Mouse (Mus musculus) layer of hippocampus, adult 8-10 months (tissue): ENCODE results near the gene Zbtb42. TPM values are rescaled to one million over a fixed set of nuclear protein-coding genes. Genes with fewer than 3 reads are reported as not detected.

Experiments used
- DNase-seq, 2 experiments: peaks; one replicate each; pipeline ENCODE4 v3.0.0; 2022; ENCODE audit warnings: low spot score in 2 of 2
- total RNA-seq, 4 experiments: library from RNA; stranded (reverse); gene quantifications; 2 replicates each; pipeline ENCODE4 v1.2.4; 2022

Zbtb42 gene
- total RNA-seq, 4 experiments from 2014 or later: 0.98 to 2.2 (median 1.1) TPM

- no peak for DNase-seq
These were observed 684 bp downstream of the Zbtb42 start for GRCm38 (mm10) chr12:112679027-112679996.

DNA sequence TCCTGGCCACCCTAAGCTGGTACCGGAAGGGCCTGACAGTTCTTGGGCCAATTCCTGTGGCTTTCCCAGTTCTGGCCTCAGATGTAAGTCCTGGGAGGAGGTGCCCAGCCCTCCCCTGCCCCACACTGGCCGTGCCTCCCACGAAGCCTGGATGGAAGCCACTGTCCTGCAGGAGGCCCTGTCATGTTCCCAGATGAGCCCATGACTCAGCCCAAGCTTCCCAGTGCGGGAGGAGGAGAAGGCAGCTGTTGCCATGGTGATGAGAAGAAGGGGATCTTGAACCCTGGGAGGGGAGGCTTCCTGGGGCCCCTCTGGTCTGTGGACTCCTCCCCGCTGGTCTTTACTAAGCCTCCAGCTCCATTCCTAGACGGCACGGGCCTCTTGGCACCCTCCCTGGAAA is 4.7 kb downstream of the Zbtb42 start:
- DNase-seq: no peak

DNA sequence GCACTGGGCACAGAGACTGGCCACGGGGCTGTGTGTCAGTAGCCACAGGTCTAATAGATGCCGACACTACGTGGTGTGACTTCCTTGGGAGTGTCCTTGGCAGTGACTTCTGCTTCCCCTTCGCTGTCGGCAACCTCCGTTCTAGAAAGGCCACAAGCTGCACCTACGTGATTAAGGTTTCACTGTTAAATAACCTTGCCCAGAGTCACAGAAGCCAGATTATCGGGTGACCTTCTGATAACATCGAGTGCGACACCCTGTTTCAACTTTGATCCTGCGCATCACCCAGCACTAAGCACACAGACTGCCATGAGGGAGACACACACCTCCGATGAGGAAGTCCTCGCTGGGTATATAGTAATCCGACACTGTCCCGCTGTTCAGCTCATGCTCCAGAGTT is 9.8 kb downstream of the Zbtb42 start:
- DNase-seq: no peak

- DNase-seq: peak; percentile 91 to 96
These were observed 14.8 kb downstream of the Zbtb42 start for GRCm38 (mm10) chr12:112693185-112694126.

DNA sequence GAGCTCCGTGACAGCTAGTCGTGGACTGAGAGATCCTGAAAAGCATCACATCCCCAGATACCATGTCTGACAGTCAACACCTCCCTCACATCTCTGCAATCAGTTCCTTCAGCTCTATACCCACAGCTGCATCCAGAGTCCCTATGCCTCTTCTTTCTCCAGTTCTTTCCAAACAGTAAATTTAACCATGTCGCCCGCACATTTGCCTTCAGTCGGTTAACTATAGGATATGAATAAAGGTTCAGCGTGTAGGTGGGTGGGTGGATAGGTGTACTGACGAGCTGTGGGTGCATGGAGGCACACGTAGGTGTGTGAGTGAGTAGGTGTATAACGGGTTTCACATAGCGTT is 15.5 kb downstream of the Zbtb42 start:
- DNase-seq: no peak

DNA sequence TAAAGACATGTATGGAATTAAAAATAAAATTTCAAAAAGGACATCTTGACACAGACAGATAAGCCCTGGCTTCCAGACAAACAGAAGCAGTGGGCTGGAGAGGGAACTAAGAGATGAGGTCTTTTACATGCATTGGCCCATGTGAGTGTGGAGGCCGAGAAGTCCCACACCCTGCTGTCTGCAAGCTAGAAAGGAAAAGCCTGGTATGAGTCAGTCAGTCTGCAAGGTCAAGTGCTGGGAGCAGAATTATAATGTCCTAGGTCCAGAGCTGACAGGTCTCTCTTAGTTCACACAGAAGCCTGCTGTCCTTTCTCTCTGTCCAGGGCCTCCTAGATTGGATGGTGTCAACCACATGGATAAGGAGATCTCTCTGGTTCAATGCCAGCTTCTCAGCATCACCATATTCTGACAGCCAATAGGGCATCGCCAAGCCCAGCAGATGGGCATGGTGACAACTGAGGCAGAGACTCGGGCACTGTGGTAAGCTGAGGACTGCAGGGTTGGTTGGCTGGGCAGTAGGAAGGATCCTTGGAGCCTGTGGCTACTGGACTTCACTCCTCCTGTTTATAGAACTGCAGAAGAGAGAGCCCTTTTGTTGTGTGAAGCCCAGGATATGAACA is 18.3 kb downstream of the Zbtb42 start:
- DNase-seq: no peak

DNA sequence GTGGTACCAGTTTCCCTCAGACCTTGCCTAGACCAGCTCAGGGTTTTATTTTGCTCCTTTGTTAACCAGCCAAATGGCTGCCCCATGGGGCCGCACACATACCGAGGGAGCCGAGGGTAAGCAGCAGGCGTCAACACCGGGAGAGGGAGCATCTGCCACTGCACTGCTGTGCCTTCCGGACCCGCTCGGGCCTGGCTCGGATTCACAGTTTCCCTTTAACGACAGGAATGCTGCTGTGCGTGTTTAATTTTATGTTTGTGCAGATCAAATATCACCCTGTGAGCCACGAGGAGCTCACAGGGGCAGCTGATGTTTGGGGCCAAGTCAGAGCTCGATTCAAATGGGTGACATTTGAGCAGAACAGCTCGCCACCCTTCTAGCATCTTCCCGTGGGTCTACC is 21.9 kb downstream of the Zbtb42 start:
- DNase-seq: no peak

- no peak for DNase-seq
These were observed 24.0 kb downstream of the Zbtb42 start for GRCm38 (mm10) chr12:112702374-112703320.

DNA sequence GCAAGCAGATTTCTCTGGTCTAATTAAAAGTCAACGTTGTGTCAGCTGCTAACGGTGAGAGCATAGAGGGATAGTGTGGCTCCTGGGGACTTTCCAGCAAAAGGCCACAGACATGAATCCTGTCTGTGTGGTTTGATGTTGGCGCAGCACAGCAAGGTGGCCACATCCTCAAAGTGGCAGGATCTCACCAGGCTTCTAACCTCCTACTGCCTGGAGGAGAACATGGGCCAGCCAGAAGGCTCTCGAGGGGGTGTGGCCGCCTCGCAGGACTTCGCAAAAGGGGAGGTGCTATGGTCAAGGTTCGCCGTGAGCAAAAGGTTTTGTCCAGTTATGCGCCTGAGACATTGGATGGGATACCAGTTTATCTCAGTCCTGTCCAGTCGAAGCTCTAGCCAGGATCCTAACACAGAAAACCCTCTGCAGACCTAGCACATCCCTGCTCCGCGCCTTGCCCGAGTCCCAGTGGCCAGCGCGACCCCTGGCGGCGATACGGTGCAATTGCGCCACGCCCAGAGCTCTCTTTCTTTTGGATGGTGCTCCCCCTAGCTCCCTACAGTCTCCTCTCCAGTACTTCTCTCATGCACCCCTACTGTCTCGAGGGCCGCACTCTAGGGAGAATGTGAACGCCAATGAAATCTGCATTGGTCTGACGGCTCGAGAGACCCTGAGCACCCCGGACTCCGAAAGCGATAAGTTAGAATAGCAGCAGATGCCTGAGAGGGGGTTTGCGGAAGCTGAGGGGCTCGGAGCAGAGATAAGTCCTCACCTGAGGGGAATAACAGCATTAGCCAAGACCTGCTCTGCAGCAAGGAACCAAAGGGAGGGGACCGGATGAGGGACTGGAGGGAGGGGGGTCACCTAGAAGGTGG is 28.3 kb downstream of the Zbtb42 start:
- peak; percentile 78 to 93 for DNase-seq

DNA sequence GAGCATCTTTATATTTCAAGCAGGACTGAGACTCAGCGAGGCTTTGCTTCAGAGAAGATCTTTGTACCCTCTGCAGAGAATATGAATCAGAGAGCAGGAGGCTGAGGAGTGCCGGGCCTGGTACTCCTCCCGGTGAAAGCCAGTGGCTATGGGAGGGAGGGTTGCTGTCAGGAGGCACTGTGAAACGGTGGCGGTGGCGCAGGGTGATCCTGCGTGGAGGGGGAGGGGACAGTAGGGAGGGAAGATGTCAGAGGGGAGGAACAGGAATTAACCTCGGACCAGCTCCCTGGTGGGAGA is 28.9 kb downstream of the Zbtb42 start:
- no peak for DNase-seq

GRCm38 (mm10) chr12:112713984-112714383 is 35.4 kb downstream of the Zbtb42 start:
- peak in 1 of 2 experiments; percentile 39 for DNase-seq

- no peak for DNase-seq
These were observed 38.5 kb downstream of the Zbtb42 start for GRCm38 (mm10) chr12:112717140-112717539.

GRCm38 (mm10) chr12:112718995-112719394 is 40.4 kb downstream of the Zbtb42 start:
- DNase-seq: no peak

DNA sequence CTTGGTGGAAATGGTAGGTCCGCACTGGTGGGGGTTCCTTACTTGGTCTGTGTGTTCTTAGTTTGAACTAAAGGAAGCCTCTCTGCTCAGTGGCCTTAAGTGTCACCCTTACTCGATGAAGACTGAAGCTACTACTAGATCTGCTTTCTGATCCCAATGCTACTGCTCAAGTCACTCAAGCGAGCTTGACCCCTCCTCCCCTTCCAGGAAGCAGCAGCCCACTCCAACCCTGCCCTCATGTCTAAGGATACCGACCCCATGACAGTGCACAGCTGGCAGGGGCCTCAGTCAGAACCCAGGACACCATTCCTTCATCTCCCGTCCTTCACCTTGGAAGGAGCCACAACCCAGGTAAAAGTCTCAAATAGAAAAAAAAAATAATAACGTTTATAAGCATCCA is 41.6 kb downstream of the Zbtb42 start, which contains the start of gene Cep170b:
Gene Cep170b, plus strand, starts transcription at position 240 of the 400 bp plus-strand sequence.
- DNase-seq: no peak

DNA sequence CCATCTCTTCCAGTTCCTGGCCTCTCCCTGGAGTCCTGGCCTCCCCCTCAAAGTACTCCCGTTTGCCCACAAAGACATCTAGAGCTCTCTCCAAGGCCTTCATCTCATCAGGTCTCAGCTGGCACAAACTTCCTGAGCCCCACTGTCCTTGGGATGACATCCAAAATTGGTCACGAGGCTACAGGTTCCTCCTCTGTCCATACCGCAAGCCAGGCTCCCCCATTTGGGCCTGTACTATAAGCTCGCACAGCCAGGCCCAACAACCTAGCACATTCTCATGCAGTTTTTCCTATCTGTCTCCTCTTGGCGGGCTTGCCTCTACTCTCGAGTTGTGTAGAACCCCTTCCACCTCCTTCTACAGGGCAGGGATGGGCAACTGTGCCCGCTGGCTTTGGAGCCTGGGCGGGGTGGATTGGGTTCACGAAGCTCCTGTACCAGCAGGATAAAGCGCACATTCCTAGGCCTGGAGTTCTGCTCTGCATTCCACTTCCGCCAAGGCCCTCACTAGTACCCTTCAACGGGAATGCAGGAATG is 42.3 kb downstream of the Zbtb42 start:
- no peak for DNase-seq

DNA sequence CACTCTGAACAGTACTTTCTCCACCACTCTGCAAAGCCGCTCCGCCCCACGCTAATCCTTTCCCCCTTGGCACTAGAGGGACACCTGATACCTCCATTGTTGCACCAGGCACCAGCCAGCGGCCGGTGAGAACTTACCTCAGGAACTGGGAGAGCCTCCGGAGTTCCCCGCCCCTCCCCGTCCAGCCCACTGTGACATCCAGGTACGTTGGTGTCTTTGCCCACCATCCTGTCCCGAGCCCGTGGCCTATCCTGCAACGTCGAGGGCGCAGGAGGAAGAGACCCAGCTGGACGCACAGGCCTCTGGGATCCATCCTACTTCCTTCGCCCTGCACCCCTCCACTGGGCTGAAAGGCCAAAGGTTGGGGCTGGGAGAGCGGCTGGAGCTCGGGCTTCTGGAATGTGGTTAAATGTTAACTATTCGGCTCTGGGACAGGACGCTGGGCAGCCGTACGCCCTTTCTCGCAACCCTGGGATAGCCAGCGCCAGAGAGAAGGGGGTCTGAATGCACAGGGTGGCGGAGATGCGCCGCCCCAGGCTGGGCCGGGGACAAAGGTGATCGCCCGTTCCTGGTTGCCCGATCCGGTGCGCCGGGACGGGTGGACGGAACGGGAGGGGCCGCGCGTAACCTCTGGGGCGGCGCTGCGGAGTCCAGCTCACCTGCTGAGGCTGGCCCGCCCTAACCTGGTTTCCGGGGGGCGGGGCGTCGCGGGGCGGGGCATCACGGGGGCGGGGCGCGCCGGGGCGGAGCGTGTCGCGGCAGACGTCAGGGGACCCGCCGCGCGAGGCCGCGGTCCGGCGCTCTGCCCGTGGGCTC is 43.0 kb downstream of the Zbtb42 start:
- DNase-seq: no peak

GRCm38 (mm10) chr12:112722240-112723027 is 43.8 kb downstream of the Zbtb42 start:
- DNase-seq: no peak

DNA sequence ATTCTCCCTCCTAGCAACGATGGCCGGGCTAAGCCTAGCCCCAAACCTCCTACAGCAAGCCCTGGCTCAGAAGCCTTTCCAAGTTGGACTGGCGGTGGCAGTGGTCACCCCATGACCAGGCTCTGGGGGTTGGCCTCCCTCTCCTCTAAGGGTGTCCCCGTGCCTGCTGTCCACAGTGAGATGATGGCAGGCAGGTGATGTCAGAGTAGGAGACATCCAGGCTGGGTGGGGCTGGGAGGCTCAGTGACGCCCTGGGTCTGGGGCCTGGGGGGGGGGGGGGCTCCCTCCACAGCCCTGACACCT is 44.4 kb downstream of the Zbtb42 start:
- DNase-seq: no peak
